Mouse (Mus musculus) stomach, postnatal 0 days (tissue): Measurements from ENCODE around the gene Caml. TPM values are rescaled to one million over a fixed set of nuclear protein-coding genes. Genes with fewer than 3 reads are reported as not detected.

Experiments
- ATAC-seq: fragments of 200-750 bp; cut with Nextera tagmentation; 2 replicates; pipeline ENCODE4 v1.8.0; 2017; ENCODE audit not compliant: low FRiP score, low TSS enrichment
- DNase-seq: peaks from one replicate; pipeline ENCODE4 v3.0.0-alpha.2; 2016; ENCODE audit warnings: low spot score
- H3K27ac ChIP-seq: fragments of 300-500 bp; sonication (generic); replicated peaks from 2 replicates; pipeline ENCODE4 v1.5.1; 2014; ENCODE audit warnings: mild to moderate bottlenecking, control low read depth
- H3K27me3 ChIP-seq: fragments of 300-500 bp; sonication (generic); 2 replicates; pipeline ENCODE4 v1.6.1; 2014; ENCODE audit warnings: low read length; ENCODE audit not compliant: control insufficient read depth, insufficient read depth
- H3K36me3 ChIP-seq: fragments of 300-500 bp; sonication (generic); 2 replicates; pipeline ENCODE4 v1.6.1; 2014; ENCODE audit warnings: low read length, mixed read lengths; ENCODE audit not compliant: control insufficient read depth, insufficient read depth
- H3K4me1 ChIP-seq: fragments of 300-500 bp; sonication (generic); replicated peaks from 2 replicates; pipeline ENCODE4 v1.6.1; 2014; ENCODE audit warnings: antibody characterized with exemption; ENCODE audit not compliant: control insufficient read depth, insufficient read depth
- H3K4me2 ChIP-seq: fragments of 300-500 bp; sonication (generic); replicated peaks from 2 replicates; pipeline ENCODE4 v1.6.1; 2014; ENCODE audit warnings: low read depth, mild to moderate bottlenecking, control low read depth, moderate library complexity
- H3K4me3 ChIP-seq: fragments of 300-500 bp; sonication (generic); 2 replicates; pipeline ENCODE4 v1.5.1; 2014; ENCODE audit warnings: low read depth, low read length, control low read depth
- H3K9ac ChIP-seq: fragments of 300-500 bp; sonication (generic); 2 replicates; pipeline ENCODE4 v1.6.1; 2014; ENCODE audit warnings: mild to moderate bottlenecking, low read length, control low read depth, mixed read lengths
- H3K9me3 ChIP-seq: fragments of 300-500 bp; sonication (generic); 2 replicates; pipeline ENCODE4 v1.6.1; 2016; ENCODE audit warnings: low read length; ENCODE audit not compliant: control insufficient read depth
- CTCF ChIP-seq: IDR thresholded peaks from 2 replicates; pipeline ENCODE4 v1.5.1; 2016; ENCODE audit warnings: antibody characterized with exemption, low read depth, mild to moderate bottlenecking, moderate library complexity
- EP300 ChIP-seq: optimal IDR thresholded peaks from 2 replicates; pipeline ENCODE3; 2016; ENCODE audit warnings: antibody characterized with exemption
- WGBS: fragments of 180-500 bp; shearing (Covaris S2); extraction: QIAGEN DNeasy Blood & Tissue Kit; methylation state at CpG from one replicate; pipeline ENCODE4 v1.1.7; 2014; 5-methylcytosine and 5-hydroxymethylcytosine counted together
- polyA plus RNA-seq: library from polyadenylated mRNA; unstranded; fragments of >200 nt; fragmentation: Nextera tagmentation; extraction: Ambion mirVana; gene quantifications from 2 replicates; pipeline ENCODE4 v1.2.1, GENCODE M21; 2015

Caml gene
- polyA plus RNA-seq, 1 experiment from 2014 or later, result 33.0 TPM

- H3K4me1 ChIP-seq, result no peaks in the 10 kb centered on the region
- no peak for ATAC-seq
- 85% methylated on average over 6 of the region's 6 CpGs for WGBS
- peaks cover 32% of the 10 kb centered on the region for H3K36me3 ChIP-seq
- no peak overlapping the region for H3K27ac ChIP-seq
- no peak overlapping the region for H3K9ac ChIP-seq
- no peak overlapping the region for H3K4me3 ChIP-seq
- H3K9me3 ChIP-seq, result no peaks in the 10 kb centered on the region
- no peaks in the 10 kb centered on the region for H3K27me3 ChIP-seq
- no peak overlapping the region for H3K4me2 ChIP-seq
- DNase-seq, result no peak
- no peak for TF ChIP-seq CTCF
- TF ChIP-seq EP300, result no peak
Measured at GRCm38 (mm10) chr13:55650980-55651379, 28.2 kb downstream of the Caml start.

DNA sequence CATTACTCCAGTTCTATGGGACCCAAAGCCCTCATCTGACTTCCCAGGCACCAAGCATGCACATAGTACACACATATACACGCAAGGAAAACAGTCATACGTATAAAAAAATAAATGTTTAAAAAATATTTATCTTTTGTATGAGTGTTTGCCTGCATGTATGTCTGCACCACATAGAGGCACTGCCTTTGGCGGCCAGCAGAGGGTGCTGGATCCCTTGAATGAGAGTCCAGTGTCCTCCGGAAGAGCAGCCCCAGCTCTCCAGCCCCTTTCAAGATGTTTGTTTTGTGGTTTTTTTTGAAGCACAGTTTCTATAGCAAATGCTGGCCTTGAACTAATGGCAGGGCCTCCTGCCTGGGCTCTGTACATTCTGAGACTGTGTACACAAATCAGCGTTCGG is 45.7 kb downstream of the Caml start:
- Histone ChIP-seq H3K9me3 (no peaks in the 10 kb centered on the region), H3K4me3 (no peak overlapping the region), H3K36me3 (peaks cover 25% of the 10 kb centered on the region), H3K4me1 (no peaks in the 10 kb centered on the region), H3K27ac (no peak overlapping the region), H3K4me2 (no peak overlapping the region), H3K9ac (no peak overlapping the region), H3K27me3 (no peaks in the 10 kb centered on the region)
- peak; percentile 43 for DNase-seq
- 66% methylated on average over 6 of the region's 6 CpGs for WGBS
- ATAC-seq, result no peak
- TF ChIP-seq CTCF (peak; percentile 72), EP300 (no peak)

- no peak overlapping the region for H3K4me3 ChIP-seq
- WGBS, result 92% methylated on average over 6 of the region's 6 CpGs
- H3K9ac ChIP-seq, result no peak overlapping the region
- DNase-seq, result no peak
- no peaks in the 10 kb centered on the region for H3K4me1 ChIP-seq
- no peaks in the 10 kb centered on the region for H3K9me3 ChIP-seq
- no peak overlapping the region for H3K4me2 ChIP-seq
- no peak overlapping the region for H3K27ac ChIP-seq
- no peaks in the 10 kb centered on the region for H3K27me3 ChIP-seq
- no peak for ATAC-seq
- no peak for TF ChIP-seq EP300
- TF ChIP-seq CTCF, result no peak
- peaks cover 21% of the 10 kb centered on the region for H3K36me3 ChIP-seq
Measured at GRCm38 (mm10) chr13:55672711-55673110, 49.9 kb downstream of the Caml start.

DNA sequence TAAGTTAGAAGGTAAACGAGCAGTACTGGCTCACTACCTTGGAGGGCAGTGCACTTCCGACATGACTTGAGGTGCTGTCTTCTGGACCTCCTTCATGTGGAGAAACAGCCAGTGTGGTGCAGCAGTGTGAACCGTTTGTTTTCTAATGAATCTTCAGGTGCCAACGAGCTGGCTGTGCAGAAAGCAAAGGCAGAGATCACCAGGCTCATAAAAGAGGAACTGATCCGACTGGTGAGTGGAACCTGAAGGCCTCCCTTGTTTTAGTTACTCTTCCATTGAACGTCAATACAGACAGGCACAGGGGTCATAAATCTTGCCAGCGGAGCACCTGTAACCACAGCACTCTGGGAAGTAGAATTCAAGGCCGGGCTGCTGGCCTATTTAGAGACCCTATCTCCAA is 54.6 kb downstream of the Caml start:
- Histone ChIP-seq H3K4me2 (no peak overlapping the region), H3K27ac (no peak overlapping the region), H3K27me3 (no peaks in the 10 kb centered on the region), H3K36me3 (peaks cover 14% of the 10 kb centered on the region), H3K4me1 (no peaks in the 10 kb centered on the region), H3K9me3 (no peaks in the 10 kb centered on the region), H3K4me3 (no peak overlapping the region), H3K9ac (no peak overlapping the region)
- ATAC-seq (no peak), DNase-seq (no peak)
- WGBS, result 75% methylated on average over 8 of the region's 8 CpGs
- TF ChIP-seq EP300 (no peak), CTCF (no peak)

Other genes with a start within 250 kb of the Caml start
- not detected in 2 replicates for gene Slc34a1, start 224.8 kb upstream of the Caml start, polyA plus RNA-seq
- not detected in 2 replicates for gene Pfn3, start 207.8 kb upstream of the Caml start, polyA plus RNA-seq
- 0.41 and 0.68 TPM in 2 replicates for gene F12, start 196.2 kb upstream of the Caml start, polyA plus RNA-seq
- 17.7 and 19.0 TPM in 2 replicates for gene Grk6, start 177.9 kb upstream of the Caml start, polyA plus RNA-seq
- 0.13 and 0.28 TPM in 2 replicates for gene Prr7, start 158.7 kb upstream of the Caml start, polyA plus RNA-seq
- gene Dbn1, start 134.9 kb upstream of the Caml start, polyA plus RNA-seq, result 39.3 and 40.4 TPM in 2 replicates
- 174 and 193 TPM in 2 replicates for gene Pdlim7, start 109.3 kb upstream of the Caml start, polyA plus RNA-seq
- gene Dok3, start 93.7 kb upstream of the Caml start, polyA plus RNA-seq, result 1.0 and 1.3 TPM in 2 replicates
- gene Ddx41, start 86.3 kb upstream of the Caml start, polyA plus RNA-seq, result 24.2 and 25.6 TPM in 2 replicates
- gene Fam193b, start 51.9 kb upstream of the Caml start, polyA plus RNA-seq, result 10.2 and 11.1 TPM in 2 replicates
- 123 and 136 TPM in 2 replicates for gene Tmed9, start 49.3 kb upstream of the Caml start, polyA plus RNA-seq
- gene B4galt7, start 23.1 kb upstream of the Caml start, polyA plus RNA-seq, result 15.9 and 16.0 TPM in 2 replicates
- 14.9 and 15.2 TPM in 2 replicates for gene Ddx46, start 12.0 kb downstream of the Caml start, polyA plus RNA-seq
- gene B230219D22Rik, start 70.1 kb downstream of the Caml start, polyA plus RNA-seq, result 25.4 and 26.1 TPM in 2 replicates
- 62.8 and 63.6 TPM in 2 replicates for gene Txndc15, start 91.6 kb downstream of the Caml start, polyA plus RNA-seq
- 71.2 and 73.9 TPM in 2 replicates for gene Pcbd2, start 104.4 kb downstream of the Caml start, polyA plus RNA-seq
- gene Catsper3, start 161.6 kb downstream of the Caml start, polyA plus RNA-seq, result 0.07 and 0.13 TPM in 2 replicates
- 193 and 214 TPM in 2 replicates for gene Pitx1, start 213.2 kb downstream of the Caml start, polyA plus RNA-seq